Mouse (Mus musculus) hindbrain, embryonic 11.5 days (tissue): Measurements from ENCODE around the gene Il22ra2. TPM values are rescaled to one million over a fixed set of nuclear protein-coding genes. Genes with fewer than 3 reads are reported as not detected.

Experiments used
- ATAC-seq: fragments of 200-750 bp; cut with Nextera tagmentation; 2 replicates; pipeline ENCODE4 v1.8.0; 2017; ENCODE audit warnings: mild to moderate bottlenecking, moderate TSS enrichment, moderate library complexity; ENCODE audit not compliant: low FRiP score
- DNase-seq: peaks from one replicate; pipeline ENCODE4 v3.0.0-alpha.2; 2015; ENCODE audit warnings: low spot score
- H3K27ac ChIP-seq: fragments of 300-500 bp; sonication (generic); 2 replicates; pipeline ENCODE4 v1.5.1; 2014; ENCODE audit warnings: mild to moderate bottlenecking, low read depth, low read length
- H3K27me3 ChIP-seq: fragments of 300-500 bp; sonication (generic); 2 replicates; pipeline ENCODE4 v1.6.1; 2014; ENCODE audit warnings: mild to moderate bottlenecking, low read length, moderate library complexity, mixed read lengths; ENCODE audit not compliant: control insufficient read depth, insufficient read depth
- H3K36me3 ChIP-seq: fragments of 300-500 bp; sonication (generic); 2 replicates; pipeline ENCODE4 v1.6.1; 2014; ENCODE audit warnings: mild to moderate bottlenecking, low read length, moderate library complexity, mixed read lengths; ENCODE audit not compliant: control insufficient read depth, insufficient read depth
- H3K4me1 ChIP-seq: fragments of 300-500 bp; sonication (generic); replicated peaks from 2 replicates; pipeline ENCODE4 v1.6.1; 2014; ENCODE audit warnings: low read length, mixed read lengths; ENCODE audit not compliant: control insufficient read depth, insufficient read depth
- H3K4me2 ChIP-seq: fragments of 300-500 bp; sonication (generic); replicated peaks from 2 replicates; pipeline ENCODE4 v1.6.1; 2014; ENCODE audit warnings: mild to moderate bottlenecking, low read depth, low read length
- H3K4me3 ChIP-seq: fragments of 300-500 bp; sonication (generic); 2 replicates; pipeline ENCODE4 v1.5.1; 2014; ENCODE audit warnings: low read depth, low read length
- H3K9ac ChIP-seq: fragments of 300-500 bp; sonication (generic); 2 replicates; pipeline ENCODE4 v1.6.1; 2014; ENCODE audit warnings: low read depth, low read length
- H3K9me3 ChIP-seq: fragments of 300-500 bp; sonication (generic); 2 replicates; pipeline ENCODE4 v1.6.1; 2016; ENCODE audit warnings: low read length; ENCODE audit not compliant: control insufficient read depth
- WGBS: fragments of 180-500 bp; shearing (Covaris S2); extraction: QIAGEN DNeasy Blood & Tissue Kit; methylation state at CpG from one replicate; pipeline ENCODE4 v1.1.7; 2014; 5-methylcytosine and 5-hydroxymethylcytosine counted together
- polyA plus RNA-seq: library from polyadenylated mRNA; unstranded; fragments of >200 nt; fragmentation: Nextera tagmentation; extraction: Ambion mirVana; gene quantifications from 2 replicates; pipeline ENCODE4 v1.2.1, GENCODE M21; 2014

The Il22ra2 gene
- polyA plus RNA-seq, 1 experiment from 2014 or later: not detected

DNA sequence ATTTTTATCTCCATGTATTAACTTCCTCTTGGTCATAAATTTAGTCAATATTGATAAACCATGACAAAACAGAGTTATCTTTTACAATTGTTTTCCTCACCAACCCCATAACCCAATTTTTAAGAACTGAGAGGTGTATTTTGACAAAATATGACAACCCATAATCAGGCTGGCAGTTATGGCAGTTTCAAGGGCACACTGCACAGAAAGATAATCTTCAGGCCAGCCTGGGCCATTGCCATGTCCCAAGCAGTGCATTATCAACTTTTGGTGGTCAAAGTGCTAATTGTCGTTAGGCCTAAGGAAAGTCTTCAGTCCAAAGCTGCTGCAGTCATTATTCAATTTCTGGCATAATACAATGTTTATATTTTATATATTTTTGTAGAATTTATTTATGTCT is 37.0 kb upstream of the Il22ra2 start:
- WGBS: 84% methylated on average over 1 of the region's 1 CpGs
- H3K4me1 ChIP-seq: no peaks in the 10 kb centered on the region
- no peak overlapping the region for H3K27ac ChIP-seq
- no peak overlapping the region for H3K4me2 ChIP-seq
- H3K27me3 ChIP-seq: no peaks in the 10 kb centered on the region
- H3K9ac ChIP-seq: no peak overlapping the region
- ATAC-seq (no peak), DNase-seq (no peak)
- H3K4me3 ChIP-seq: no peak overlapping the region
- H3K9me3 ChIP-seq: no peaks in the 10 kb centered on the region
- no peaks in the 10 kb centered on the region for H3K36me3 ChIP-seq

DNA sequence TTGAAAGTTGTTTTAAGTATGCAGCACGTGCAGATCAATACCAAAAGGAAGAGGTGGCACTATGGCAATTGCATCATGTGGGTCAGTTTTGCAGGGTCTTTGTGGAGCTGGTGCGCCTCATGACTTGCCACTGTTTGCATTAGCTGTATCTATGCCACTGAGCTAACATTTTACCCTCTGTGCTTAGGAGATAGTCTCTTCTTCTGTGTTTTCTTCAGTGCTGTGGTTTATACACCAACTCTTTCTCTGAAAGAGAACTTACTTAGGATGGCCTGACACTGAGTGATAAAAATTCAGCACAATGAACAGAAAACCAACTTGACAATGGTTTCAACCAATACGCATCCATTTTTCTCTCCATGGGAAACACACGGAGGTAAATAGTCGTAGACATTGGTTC is 35.9 kb upstream of the Il22ra2 start:
- no peak for ATAC-seq
- DNase-seq: no peak
- Histone ChIP-seq H3K4me1 (no peaks in the 10 kb centered on the region), H3K9me3 (no peaks in the 10 kb centered on the region), H3K9ac (no peak overlapping the region), H3K4me3 (no peak overlapping the region), H3K36me3 (no peaks in the 10 kb centered on the region), H3K27ac (no peak overlapping the region), H3K4me2 (no peak overlapping the region), H3K27me3 (no peaks in the 10 kb centered on the region)
- WGBS: 89% methylated on average over 5 of the region's 5 CpGs

- ATAC-seq: no peak
- Histone ChIP-seq H3K36me3 (no peaks in the 10 kb centered on the region), H3K27ac (no peak overlapping the region), H3K4me1 (no peaks in the 10 kb centered on the region), H3K4me2 (no peak overlapping the region), H3K27me3 (no peaks in the 10 kb centered on the region), H3K9ac (no peak overlapping the region), H3K9me3 (no peaks in the 10 kb centered on the region), H3K4me3 (no peak overlapping the region)
- DNase-seq: no peak
- 83% methylated on average over 3 of the region's 3 CpGs for WGBS
These were observed 34.5 kb upstream of the Il22ra2 start for GRCm38 (mm10) chr10:19587281-19587680.

GRCm38 (mm10) chr10:19589626-19590025 is 32.2 kb upstream of the Il22ra2 start:
- DNase-seq: no peak
- H3K36me3 ChIP-seq: no peaks in the 10 kb centered on the region

GRCm38 (mm10) chr10:19591286-19591640 is 30.5 kb upstream of the Il22ra2 start:
- 30% methylated on average over 6 of the region's 6 CpGs for WGBS
- H3K27ac ChIP-seq: no peak overlapping the region
- peak overlapping the region; percentile 51 for H3K4me2 ChIP-seq
- H3K9ac ChIP-seq: no peak overlapping the region
- H3K4me1 ChIP-seq: no peaks in the 10 kb centered on the region
- DNase-seq (no peak), ATAC-seq (no peak)
- H3K27me3 ChIP-seq: no peaks in the 10 kb centered on the region
- no peaks in the 10 kb centered on the region for H3K9me3 ChIP-seq
- no peaks in the 10 kb centered on the region for H3K36me3 ChIP-seq
- peak overlapping the region; percentile 47; the same call in 1 of the 2 replicates for H3K4me3 ChIP-seq

More at GRCm38 (mm10) chr10:19589626-19590025, 32.2 kb upstream of the Il22ra2 start:
- ATAC-seq: no peak
- Histone ChIP-seq H3K9ac (no peak overlapping the region), H3K4me3 (no peak overlapping the region), H3K27me3 (no peaks in the 10 kb centered on the region), H3K4me1 (no peaks in the 10 kb centered on the region), H3K27ac (no peak overlapping the region), H3K9me3 (no peaks in the 10 kb centered on the region), H3K4me2 (no peak overlapping the region)
- WGBS: 94% methylated on average over 12 of the region's 12 CpGs

- Histone ChIP-seq H3K4me3 (peak within 1 kb of the TSS; percentile 47), H3K4me2 (peak within 1 kb of the TSS; percentile 51), H3K27ac (peak within 1 kb of the TSS; percentile 42; the same call in 1 of the 2 replicates), H3K27me3 (no peaks in the 10 kb centered on the region), H3K36me3 (no peaks in the 10 kb centered on the region), H3K9ac (peak within 1 kb of the TSS; percentile 53), H3K9me3 (no peaks in the 10 kb centered on the region), H3K4me1 (no peaks in the 10 kb centered on the region)
- WGBS: under 1% methylated on average over 52 of the region's 52 CpGs
- DNase-seq (peak; percentile 99), ATAC-seq (peak; percentile 100)
These were observed 30.0 kb upstream of the Il22ra2 start, which contains the start of gene Ifngr1 for GRCm38 (mm10) chr10:19591641-19592441. Gene Ifngr1 (plus strand): TSS chr10:19591949.

GRCm38 (mm10) chr10:19592556-19592955 is 29.2 kb upstream of the Il22ra2 start:
- Histone ChIP-seq H3K4me2 (peak overlapping the region; percentile 51), H3K4me1 (no peaks in the 10 kb centered on the region), H3K27ac (no peak overlapping the region), H3K27me3 (no peaks in the 10 kb centered on the region), H3K9ac (peak overlapping the region; percentile 53; the same call in 1 of the 2 replicates), H3K36me3 (no peaks in the 10 kb centered on the region), H3K4me3 (peak overlapping the region; percentile 47), H3K9me3 (no peaks in the 10 kb centered on the region)
- WGBS: 13% methylated on average over 3 of the region's 3 CpGs
- DNase-seq (no peak), ATAC-seq (no peak)

DNA sequence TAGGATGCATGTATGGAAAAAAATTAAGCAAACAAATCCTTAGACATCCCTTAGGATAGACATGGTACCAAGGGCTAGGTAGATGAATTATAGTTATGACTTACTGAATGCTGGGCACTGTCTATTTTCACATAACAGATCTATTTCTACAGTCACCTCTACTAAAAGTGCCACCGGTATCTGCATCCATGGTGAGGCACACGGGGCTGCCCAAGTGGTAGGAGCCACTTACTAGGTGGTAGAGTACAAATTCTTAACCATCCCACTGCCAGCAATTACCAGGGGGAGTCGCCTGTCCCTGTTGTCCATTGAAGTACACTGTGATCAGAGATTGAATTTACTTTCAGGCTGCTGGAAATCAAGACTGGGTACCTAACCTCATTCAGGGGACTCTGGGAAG is 28.5 kb upstream of the Il22ra2 start:
- Histone ChIP-seq H3K4me3 (no peak overlapping the region), H3K36me3 (no peaks in the 10 kb centered on the region), H3K4me1 (no peaks in the 10 kb centered on the region), H3K9ac (no peak overlapping the region), H3K27me3 (no peaks in the 10 kb centered on the region), H3K9me3 (no peaks in the 10 kb centered on the region), H3K4me2 (no peak overlapping the region), H3K27ac (no peak overlapping the region)
- DNase-seq (no peak), ATAC-seq (no peak)
- WGBS: 83% methylated on average over 3 of the region's 3 CpGs
